Mouse (Mus musculus): ENCODE results near the gene AC129217.1. TPM values are rescaled to one million over a fixed set of nuclear protein-coding genes. Genes with fewer than 3 reads are reported as not detected.

AC129217.1 gene
- polyA plus RNA-seq, 1 experiment from 2014 or later = not detected

DNA sequence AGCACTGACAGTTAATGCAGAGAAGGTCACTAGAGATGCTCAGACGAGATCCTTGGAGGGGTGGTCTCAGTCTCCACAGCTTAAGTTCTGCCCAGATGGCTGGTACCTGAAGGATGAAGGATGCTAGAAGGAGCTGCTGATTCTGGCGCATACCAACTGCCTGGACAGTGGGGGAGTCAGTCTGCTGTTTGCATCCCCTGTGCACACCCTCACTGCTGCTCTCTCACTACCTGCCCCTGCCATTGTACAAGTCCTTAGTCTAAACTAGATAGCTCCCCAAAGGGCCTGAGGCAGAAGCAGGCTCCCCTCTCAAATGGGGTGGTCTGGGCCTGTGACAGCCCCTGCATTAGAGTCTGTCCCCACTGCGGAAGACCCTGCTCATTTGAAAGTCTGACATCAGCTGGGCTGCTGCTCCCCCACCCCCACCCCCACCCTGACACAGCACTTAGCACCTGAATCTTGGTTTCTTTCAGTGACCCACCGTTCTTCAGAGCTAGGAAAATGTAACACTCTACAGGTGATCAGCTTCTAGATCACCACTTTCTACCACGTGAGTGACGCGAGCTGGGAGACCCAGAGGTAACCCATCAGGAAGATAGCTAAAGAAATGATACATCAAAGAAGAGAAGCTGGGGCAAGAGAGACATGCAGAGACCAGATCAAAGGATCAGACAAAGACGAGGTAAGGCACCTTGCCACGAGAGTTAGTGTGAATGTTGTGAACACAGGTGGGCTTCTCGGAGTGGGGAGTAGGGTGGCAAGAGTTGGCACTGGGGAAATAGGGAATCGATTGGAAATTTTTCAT lies 9.7 kb downstream of the AC129217.1 start, which contains the start of gene Gng3:
Gng3 (minus strand) TSS at position 92 of the 805 bp plus-strand sequence.
- H3K4me3 ChIP-seq (ENCODE audit: low read length) = peak within 1 kb of the TSS; percentile 55
- peak within 1 kb of the TSS; percentile 97 for H3K27ac ChIP-seq (ENCODE audit: low read depth, low read length)
- peaks cover 12% of the 10 kb centered on the region for H3K4me1 ChIP-seq (ENCODE audit: control insufficient read depth, insufficient read depth, low read depth, low read length)
- WGBS = 23% methylated on average over 11 of the region's 11 CpGs
- H3K9ac ChIP-seq (ENCODE audit: low read depth, low read length) = peak within 1 kb of the TSS; percentile 75
- H3K4me2 ChIP-seq (ENCODE audit: low read length) = peak within 1 kb of the TSS; percentile 89
- ATAC-seq = peak; percentile 91
- H3K36me3 ChIP-seq (ENCODE audit: control insufficient read depth, insufficient read depth, low read length) = peaks cover 11% of the 10 kb centered on the region
- no peaks in the 10 kb centered on the region for H3K9me3 ChIP-seq (ENCODE audit: control insufficient read depth, low read length)
- no peaks in the 10 kb centered on the region for H3K27me3 ChIP-seq (replicated peaks; ENCODE audit: control insufficient read depth, insufficient read depth, low read length)

DNA sequence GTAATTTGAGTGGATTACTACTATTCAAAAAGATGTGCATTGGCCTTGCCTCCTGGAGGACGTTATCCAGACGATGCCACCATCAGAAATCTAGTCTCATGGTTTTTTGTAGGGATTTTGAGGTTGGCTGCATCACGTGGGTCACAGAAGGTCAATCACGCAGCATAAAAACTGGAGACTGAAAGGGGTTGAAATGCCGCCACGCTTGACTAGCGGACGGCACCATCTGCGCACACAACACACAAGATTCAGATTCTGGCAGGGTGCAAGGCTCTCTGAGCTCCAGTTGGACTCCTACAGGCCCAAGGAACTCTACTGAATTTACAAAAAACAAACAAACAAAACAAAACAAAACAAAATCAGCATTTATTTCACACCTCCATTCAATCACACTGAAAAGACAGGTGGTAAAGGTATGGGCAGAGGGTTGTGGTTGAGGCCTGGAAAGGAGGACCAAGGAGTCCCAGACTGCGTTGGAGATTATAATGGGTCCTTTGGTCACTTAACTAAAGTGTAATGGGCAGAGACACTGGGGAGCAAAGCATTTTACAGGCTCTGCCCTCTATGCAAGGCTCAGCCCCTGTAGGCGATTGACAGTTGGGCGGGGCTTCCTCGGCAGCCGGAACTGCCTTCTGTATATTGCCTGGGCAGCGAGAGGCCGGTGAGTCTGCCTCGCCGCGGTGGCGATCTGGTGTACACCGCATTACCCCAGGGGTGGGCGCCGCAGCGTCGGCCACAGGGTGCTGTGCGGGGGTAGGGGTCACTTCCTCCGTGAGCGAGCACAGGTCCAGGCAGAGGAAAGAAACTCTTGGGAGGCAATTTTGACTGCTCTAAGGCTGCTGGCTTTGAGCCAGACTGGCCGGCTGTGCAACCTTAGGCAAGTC lies 10.6 kb downstream of the AC129217.1 start:
- 12% methylated on average over 29 of the region's 29 CpGs for WGBS
- peak overlapping the region; percentile 97 for H3K27ac ChIP-seq (ENCODE audit: low read depth, low read length)
- peak overlapping the region; percentile 75 for H3K9ac ChIP-seq (ENCODE audit: low read depth, low read length)
- peaks cover 12% of the 10 kb centered on the region for H3K4me1 ChIP-seq (ENCODE audit: control insufficient read depth, insufficient read depth, low read depth, low read length)
- peak overlapping the region; percentile 89 for H3K4me2 ChIP-seq (ENCODE audit: low read length)
- peaks cover 7% of the 10 kb centered on the region for H3K36me3 ChIP-seq (ENCODE audit: control insufficient read depth, insufficient read depth, low read length)
- peak overlapping the region; percentile 55 for H3K4me3 ChIP-seq (ENCODE audit: low read length)
- ATAC-seq = peak; percentile 25
- H3K9me3 ChIP-seq (ENCODE audit: control insufficient read depth, low read length) = no peaks in the 10 kb centered on the region
- H3K27me3 ChIP-seq (replicated peaks; ENCODE audit: control insufficient read depth, insufficient read depth, low read length) = no peaks in the 10 kb centered on the region

DNA sequence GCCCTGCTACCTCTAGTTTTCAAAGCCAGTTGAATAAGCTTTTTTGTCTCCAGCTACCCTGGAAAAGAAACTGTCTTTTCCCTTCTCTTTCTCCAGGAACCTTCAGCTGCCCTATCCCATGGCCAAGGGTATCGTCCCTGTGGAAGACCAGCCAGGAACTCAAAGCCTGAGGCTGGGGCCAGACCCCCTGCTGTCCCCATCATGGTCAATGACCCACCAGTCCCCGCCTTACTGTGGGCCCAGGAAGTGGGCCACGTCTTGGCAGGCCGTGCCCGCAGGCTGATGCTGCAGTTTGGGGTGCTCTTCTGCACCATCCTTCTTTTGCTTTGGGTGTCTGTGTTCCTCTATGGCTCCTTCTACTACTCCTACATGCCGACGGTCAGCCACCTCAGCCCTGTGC lies 11.4 kb downstream of the AC129217.1 start:
- Histone ChIP-seq H3K27me3 (replicated peaks; ENCODE audit: control insufficient read depth, insufficient read depth, low read length) (no peaks in the 10 kb centered on the region), H3K4me1 (ENCODE audit: control insufficient read depth, insufficient read depth, low read depth, low read length) (peaks cover 12% of the 10 kb centered on the region), H3K9ac (ENCODE audit: low read depth, low read length) (peak overlapping the region; percentile 75), H3K36me3 (ENCODE audit: control insufficient read depth, insufficient read depth, low read length) (peaks cover 10% of the 10 kb centered on the region), H3K9me3 (ENCODE audit: control insufficient read depth, low read length) (no peaks in the 10 kb centered on the region), H3K27ac (ENCODE audit: low read depth, low read length) (no peak overlapping the region; the same call in 1 of the 2 replicates), H3K4me3 (ENCODE audit: low read length) (peak overlapping the region; percentile 55), H3K4me2 (ENCODE audit: low read length) (peak overlapping the region; percentile 89)
- WGBS = 94% methylated on average over 7 of the region's 7 CpGs
- ATAC-seq = no peak

DNA sequence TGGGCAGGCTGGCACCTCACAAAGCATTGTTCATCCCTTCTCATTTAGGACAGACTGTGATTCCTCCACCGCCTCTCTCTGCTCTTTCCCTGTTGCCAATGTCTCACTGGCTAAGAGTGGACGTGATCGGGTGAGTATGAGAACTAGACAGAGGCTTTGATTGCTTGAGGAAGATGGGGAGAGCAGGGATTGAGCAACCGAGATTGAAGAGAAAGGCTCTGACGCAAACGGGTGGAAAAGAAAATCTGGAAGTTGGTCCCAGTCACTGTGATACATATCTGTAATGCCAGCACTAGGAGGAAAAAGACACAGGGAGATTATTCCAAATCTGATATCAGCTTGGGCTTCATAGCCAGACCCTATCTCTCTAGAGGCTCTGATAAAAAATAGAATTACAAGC lies 13.4 kb downstream of the AC129217.1 start:
- H3K4me1 ChIP-seq (ENCODE audit: control insufficient read depth, insufficient read depth, low read depth, low read length) = peaks cover 12% of the 10 kb centered on the region
- ATAC-seq = no peak
- peaks cover 21% of the 10 kb centered on the region for H3K36me3 ChIP-seq (ENCODE audit: control insufficient read depth, insufficient read depth, low read length)
- no peak overlapping the region for H3K9ac ChIP-seq (ENCODE audit: low read depth, low read length)
- WGBS = 92% methylated on average over 6 of the region's 6 CpGs
- H3K27me3 ChIP-seq (replicated peaks; ENCODE audit: control insufficient read depth, insufficient read depth, low read length) = no peaks in the 10 kb centered on the region
- no peak overlapping the region for H3K4me3 ChIP-seq (ENCODE audit: low read length)
- H3K27ac ChIP-seq (ENCODE audit: low read depth, low read length) = no peak overlapping the region
- H3K9me3 ChIP-seq (ENCODE audit: control insufficient read depth, low read length) = no peaks in the 10 kb centered on the region
- no peak overlapping the region for H3K4me2 ChIP-seq (ENCODE audit: low read length)

DNA sequence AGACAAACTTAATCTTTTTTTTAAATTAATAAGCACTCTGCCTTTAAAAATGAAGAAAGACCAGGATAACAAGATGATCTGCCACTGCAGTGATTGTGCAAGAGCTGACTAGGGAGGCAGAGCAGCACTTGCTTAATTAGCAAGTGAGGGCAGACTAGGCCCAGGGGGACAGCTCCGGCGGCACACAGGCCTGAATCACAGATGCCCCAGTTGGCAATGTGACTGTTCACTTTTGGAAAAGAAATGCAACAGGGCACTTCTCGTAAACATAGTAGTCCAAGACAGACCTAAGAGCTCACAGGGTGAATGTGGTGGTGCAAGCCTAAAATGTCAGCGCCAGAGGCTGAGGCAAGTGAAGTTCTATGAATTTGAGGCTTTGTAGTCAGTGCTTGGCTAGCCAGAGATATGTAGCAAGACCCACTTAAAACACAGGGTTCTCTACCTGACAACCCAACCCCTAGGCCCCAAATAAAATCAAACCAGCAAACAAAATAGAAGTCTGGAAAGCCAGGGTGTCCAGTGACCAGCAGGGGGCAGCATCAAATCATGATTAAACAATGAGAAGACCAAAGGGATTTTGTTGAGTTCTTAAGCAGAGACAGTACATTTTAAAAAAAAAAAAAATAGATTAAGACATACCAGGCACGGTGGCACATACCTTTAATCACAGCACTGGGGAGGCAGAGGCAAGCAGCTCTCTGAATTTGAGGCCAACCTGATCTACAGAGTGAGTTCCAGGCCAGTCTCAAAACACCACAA lies 15.0 kb downstream of the AC129217.1 start:
- Histone ChIP-seq H3K9me3 (ENCODE audit: control insufficient read depth, low read length) (no peaks in the 10 kb centered on the region), H3K4me1 (ENCODE audit: control insufficient read depth, insufficient read depth, low read depth, low read length) (peaks cover 12% of the 10 kb centered on the region), H3K4me2 (ENCODE audit: low read length) (no peak overlapping the region), H3K27ac (ENCODE audit: low read depth, low read length) (no peak overlapping the region), H3K4me3 (ENCODE audit: low read length) (no peak overlapping the region), H3K27me3 (replicated peaks; ENCODE audit: control insufficient read depth, insufficient read depth, low read length) (no peaks in the 10 kb centered on the region), H3K36me3 (ENCODE audit: control insufficient read depth, insufficient read depth, low read length) (peaks cover 23% of the 10 kb centered on the region), H3K9ac (ENCODE audit: low read depth, low read length) (no peak overlapping the region)
- no peak for ATAC-seq
- 62% methylated on average over 5 of the region's 5 CpGs for WGBS

DNA sequence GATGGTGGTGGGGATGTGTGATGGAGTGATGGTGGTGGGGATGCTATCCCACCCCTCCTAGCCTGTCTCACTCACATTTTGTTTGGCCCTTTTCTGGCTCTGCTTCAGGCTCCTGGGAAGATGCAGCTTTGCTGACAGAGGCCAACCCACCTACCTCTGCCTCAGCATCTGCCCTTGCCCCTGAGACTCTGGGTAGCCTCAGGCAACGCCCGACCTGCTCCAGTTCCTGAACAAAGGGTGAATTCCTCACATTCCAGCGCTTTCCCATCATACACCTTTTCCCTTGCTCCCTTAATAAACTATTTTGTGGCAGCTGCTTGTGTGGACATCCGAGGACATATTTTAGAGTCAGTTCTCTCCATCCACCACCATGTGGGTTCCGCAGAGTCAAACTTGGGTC lies 18.8 kb downstream of the AC129217.1 start:
- H3K27me3 ChIP-seq (replicated peaks; ENCODE audit: control insufficient read depth, insufficient read depth, low read length) = no peaks in the 10 kb centered on the region
- H3K9me3 ChIP-seq (ENCODE audit: control insufficient read depth, low read length) = no peaks in the 10 kb centered on the region
- H3K4me2 ChIP-seq (ENCODE audit: low read length) = no peak overlapping the region
- no peak overlapping the region for H3K27ac ChIP-seq (ENCODE audit: low read depth, low read length)
- no peaks in the 10 kb centered on the region; the same call in 1 of the 2 replicates for H3K4me1 ChIP-seq (ENCODE audit: control insufficient read depth, insufficient read depth, low read depth, low read length)
- ATAC-seq = no peak
- H3K9ac ChIP-seq (ENCODE audit: low read depth, low read length) = no peak overlapping the region
- peaks cover 16% of the 10 kb centered on the region for H3K36me3 ChIP-seq (ENCODE audit: control insufficient read depth, insufficient read depth, low read length)
- 76% methylated on average over 5 of the region's 5 CpGs for WGBS
- H3K4me3 ChIP-seq (ENCODE audit: low read length) = no peak overlapping the region

DNA sequence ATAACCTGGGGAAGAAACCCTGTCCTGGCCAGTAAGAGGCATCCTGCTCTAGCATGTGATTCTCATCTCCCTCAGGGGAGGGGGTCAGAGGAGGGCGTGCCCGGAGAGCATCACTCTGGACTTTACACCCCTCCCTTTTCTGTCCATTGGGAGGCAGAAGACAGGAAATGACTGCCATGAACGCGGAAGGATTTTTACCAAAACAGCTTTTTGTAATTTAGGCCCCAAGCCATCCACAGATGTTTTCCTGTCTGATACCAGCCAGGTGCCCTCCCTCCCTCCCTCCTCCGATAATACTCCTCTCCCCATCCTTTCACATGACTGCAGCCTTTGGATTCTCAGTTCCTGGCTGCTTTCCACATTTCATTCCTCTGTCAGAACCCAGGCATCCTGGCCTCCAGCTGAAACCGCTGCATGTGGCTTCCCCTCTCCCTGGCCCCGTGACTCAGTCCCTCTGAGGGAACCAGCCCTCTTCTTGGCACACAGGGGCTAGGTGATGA lies 20.9 kb downstream of the AC129217.1 start, which contains the start of gene Lrrn4cl:
Lrrn4cl (plus strand) TSS at position 367 of the 500 bp plus-strand sequence.
- no peak within 1 kb of the TSS for H3K4me3 ChIP-seq (ENCODE audit: low read length)
- H3K27me3 ChIP-seq (replicated peaks; ENCODE audit: control insufficient read depth, insufficient read depth, low read length) = no peaks in the 10 kb centered on the region
- peaks cover 16% of the 10 kb centered on the region for H3K36me3 ChIP-seq (ENCODE audit: control insufficient read depth, insufficient read depth, low read length)
- no peak within 1 kb of the TSS for H3K27ac ChIP-seq (ENCODE audit: low read depth, low read length)
- 37% methylated on average over 7 of the region's 7 CpGs for WGBS
- H3K4me2 ChIP-seq (ENCODE audit: low read length) = no peak within 1 kb of the TSS
- ATAC-seq = peak; percentile 56; the same call in 1 of the 2 replicates
- H3K4me1 ChIP-seq (ENCODE audit: control insufficient read depth, insufficient read depth, low read depth, low read length) = no peaks in the 10 kb centered on the region
- H3K9me3 ChIP-seq (ENCODE audit: control insufficient read depth, low read length) = no peaks in the 10 kb centered on the region
- H3K9ac ChIP-seq (ENCODE audit: low read depth, low read length) = peak within 1 kb of the TSS; percentile 27; the same call in 1 of the 2 replicates

DNA sequence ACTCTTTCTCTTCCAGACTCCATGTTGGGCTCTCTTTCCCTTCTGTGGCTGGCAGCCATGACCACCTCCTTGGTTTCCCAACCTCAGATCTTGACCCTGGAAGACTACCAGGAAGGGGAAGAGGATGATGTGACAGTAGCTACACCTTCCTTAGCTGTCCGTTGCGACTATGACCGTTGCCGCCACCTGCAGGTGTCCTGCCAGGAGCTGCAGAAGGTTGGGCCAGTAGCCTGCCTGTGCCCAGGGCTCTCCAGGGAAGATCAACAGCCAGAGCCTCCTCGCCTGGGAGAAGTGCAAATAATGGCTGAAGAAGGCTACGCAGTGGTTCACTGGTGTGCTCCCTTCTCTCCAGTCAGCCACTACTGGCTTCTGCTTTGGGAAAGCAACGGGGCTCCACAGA lies 22.1 kb downstream of the AC129217.1 start:
- peaks cover 11% of the 10 kb centered on the region for H3K36me3 ChIP-seq (ENCODE audit: control insufficient read depth, insufficient read depth, low read length)
- no peaks in the 10 kb centered on the region for H3K27me3 ChIP-seq (replicated peaks; ENCODE audit: control insufficient read depth, insufficient read depth, low read length)
- 57% methylated on average over 7 of the region's 7 CpGs for WGBS
- no peak overlapping the region for H3K4me3 ChIP-seq (ENCODE audit: low read length)
- H3K9me3 ChIP-seq (ENCODE audit: control insufficient read depth, low read length) = no peaks in the 10 kb centered on the region
- H3K9ac ChIP-seq (ENCODE audit: low read depth, low read length) = no peak overlapping the region
- H3K4me1 ChIP-seq (ENCODE audit: control insufficient read depth, insufficient read depth, low read depth, low read length) = no peaks in the 10 kb centered on the region
- no peak for ATAC-seq
- H3K27ac ChIP-seq (ENCODE audit: low read depth, low read length) = no peak overlapping the region
- no peak overlapping the region for H3K4me2 ChIP-seq (ENCODE audit: low read length)

Data from hindbrain, embryonic 16.5 days (tissue).